Mouse (Mus musculus) layer of hippocampus, postnatal 36 days (tissue): ENCODE measurements at regions not wholly inside any gene's neighbourhood (a gene's known extent, or its start where the extent isn't known, plus 50 kb on each side); places are given as distances from the start of the nearest gene placed in this dataset.

ENCODE experiments used
- DNase-seq, 2 experiments: peaks; one replicate each; pipeline ENCODE4 v3.0.0; 2022

DNA sequence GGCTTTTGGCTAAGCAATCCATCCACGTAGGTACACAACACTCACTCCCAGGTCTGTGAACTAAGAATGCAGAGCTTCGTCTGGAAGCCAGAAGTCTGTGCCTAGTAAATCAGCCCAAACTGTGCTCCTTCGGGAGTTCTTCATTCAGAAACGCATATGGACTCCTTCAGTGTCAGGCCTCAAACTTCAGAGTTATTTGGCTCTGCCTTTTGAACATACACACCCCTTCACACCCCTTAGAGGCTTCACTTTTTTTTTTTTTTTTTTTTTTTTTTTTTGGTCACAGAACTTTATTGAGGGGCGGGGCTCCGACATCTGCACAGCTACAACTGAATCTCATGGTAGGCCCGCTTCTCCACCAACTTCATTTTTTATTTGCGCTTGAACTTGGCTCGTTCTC lies 120.1 kb upstream of the Gm37988 start:
- no peak for DNase-seq

DNA sequence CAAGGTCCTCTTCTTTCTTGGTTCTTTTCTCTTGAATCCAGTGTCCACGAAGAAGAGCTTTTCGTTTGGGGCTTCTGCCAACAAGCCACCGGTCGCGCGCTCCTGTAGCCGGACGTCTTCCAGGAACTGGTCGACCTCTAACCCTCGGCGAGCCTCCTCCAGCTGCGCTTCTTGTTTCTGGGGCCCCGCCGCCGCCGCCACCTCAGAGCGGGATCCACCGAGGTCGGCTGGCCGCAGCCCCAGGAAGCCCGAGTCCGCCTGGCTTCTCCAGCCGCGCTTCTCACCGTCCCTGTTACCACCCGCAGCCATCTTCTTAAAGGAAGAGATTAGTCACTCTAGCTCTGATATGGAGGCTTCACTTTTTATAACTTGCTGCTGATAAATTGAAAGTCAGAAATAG lies 118.6 kb upstream of the Gm37988 start:
- DNase-seq = no peak

DNA sequence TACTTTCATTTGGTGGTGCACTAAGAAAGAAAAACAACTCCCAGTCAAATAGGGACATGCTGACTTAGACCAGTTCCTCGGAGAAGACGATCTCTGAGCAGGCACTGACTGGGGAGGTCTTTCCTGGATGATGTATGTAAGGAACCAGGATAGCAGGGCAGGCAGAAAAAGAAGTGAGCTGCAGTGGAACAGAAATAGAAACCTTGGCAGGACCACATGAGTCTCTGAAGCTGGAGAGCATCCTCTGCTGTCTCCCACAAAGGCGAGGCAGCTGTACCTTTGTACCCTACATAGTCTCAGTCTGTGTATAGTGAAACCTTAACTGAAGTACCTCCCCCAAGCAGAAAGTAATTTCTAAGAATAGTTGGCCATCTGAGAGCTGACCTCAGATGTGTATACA lies 104.4 kb upstream of the Gm37988 start:
- no peak for DNase-seq

DNA sequence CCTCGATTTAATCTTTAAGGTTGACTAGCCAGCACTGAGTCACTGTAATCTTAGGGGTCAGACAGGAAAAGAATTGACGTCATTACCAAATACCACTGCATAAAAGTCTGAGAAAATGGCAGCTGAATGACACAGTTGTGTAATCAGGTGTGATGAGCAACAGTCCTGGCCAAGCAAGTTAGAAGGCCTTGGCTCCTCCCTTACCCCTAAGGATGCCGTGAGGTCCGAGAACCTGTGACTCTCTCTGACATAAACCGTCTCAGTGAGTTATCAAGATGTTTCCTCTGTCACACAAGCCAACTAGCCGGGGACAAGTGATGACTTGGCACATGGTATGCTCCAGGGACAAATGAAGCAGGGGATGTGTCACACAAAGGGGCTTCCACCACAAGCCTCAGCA lies 101.5 kb upstream of the Gm37988 start:
- DNase-seq = no peak

DNA sequence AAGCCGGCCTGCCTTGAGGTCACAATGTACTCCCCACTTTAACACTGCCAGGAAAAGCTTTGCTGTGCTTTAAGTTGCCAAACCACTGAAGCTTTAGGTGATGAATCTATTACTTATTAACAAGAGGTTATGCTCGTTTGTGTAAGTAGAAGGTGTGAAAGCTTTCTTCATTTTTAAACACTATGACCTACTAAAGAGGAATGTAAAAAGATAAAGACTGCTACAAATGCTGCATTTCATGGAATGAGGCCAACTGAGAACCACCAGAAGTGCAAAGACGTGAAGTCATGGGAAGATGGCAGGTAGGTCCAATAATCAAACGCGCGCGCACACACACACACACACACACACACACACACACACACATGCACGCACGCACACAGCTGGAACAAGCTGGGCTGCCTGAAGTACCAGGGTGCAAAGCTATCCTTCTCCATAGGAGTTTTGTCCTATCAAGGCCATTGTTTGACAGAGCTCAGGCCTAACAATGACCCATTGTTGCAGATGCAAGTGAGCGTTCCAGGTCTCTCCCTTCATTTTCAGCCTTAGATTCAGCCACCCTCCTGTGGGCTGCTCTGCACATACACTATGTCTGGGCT lies 85.3 kb upstream of the Gm37988 start:
- DNase-seq = peak in 1 of 2 experiments; percentile 1
